Mouse (Mus musculus) splenic B cell, adult 2 months (primary cell): ENCODE data around the gene Dctpp1.
A peak's percentile ranks its signal among the peaks of the same experiment; 100 is the strongest.

Source experiments
- DNase-seq: peaks from one replicate; pipeline ENCODE4 v3.0.0-alpha.2; 2011; ENCODE audit warnings: low read depth, low spot score
- H3K27me3 ChIP-seq: 2 replicates; pipeline ENCODE4 v1.6.1; 2012; ENCODE audit warnings: mild to moderate bottlenecking, low read length, moderate library complexity, mixed read lengths; ENCODE audit not compliant: control insufficient read depth, poor library complexity, insufficient read depth, severe bottlenecking
- H3K36me3 ChIP-seq: 2 replicates; pipeline ENCODE4 v1.6.1; 2012; ENCODE audit warnings: mild to moderate bottlenecking, low read length, moderate library complexity, mixed read lengths; ENCODE audit not compliant: control insufficient read depth, poor library complexity, insufficient read depth, severe bottlenecking

Gene Dctpp1

DNA sequence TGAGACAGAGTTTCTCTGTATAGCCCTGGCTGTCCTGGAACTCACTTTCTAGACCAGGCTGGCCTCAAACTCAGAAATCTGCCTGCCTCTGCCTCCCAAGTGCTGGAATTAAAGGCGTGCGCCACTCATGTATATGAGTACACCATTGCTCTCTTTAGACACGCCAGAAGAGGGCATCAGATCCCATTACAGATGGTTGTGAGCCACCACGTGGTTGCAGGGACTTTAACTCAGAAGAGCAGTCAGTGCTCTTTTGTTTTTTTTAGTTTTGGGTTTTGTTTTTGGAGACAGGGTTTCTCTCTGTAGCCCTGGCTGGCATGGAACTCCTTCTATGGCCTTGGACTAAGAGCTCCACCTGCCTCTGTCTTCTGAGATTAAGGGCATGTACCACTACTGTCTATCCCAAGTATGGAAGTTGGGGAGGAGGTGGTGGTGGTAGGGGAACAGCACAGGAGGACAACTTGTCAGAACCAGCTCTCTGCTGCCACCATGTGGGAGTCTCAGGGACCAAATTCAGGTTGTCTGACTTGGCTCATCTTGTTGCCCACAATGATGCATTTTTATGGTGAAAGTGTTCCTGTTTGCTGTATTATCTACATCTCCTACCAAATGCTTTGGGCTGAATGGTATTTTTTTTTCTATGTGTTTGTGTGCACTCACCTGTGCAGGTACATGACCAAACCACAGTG lies 31.8 kb downstream of the Dctpp1 start:
- peak; percentile 92 for DNase-seq
- no peaks in the 10 kb centered on the region for H3K36me3 ChIP-seq
- no peaks in the 10 kb centered on the region for H3K27me3 ChIP-seq

DNA sequence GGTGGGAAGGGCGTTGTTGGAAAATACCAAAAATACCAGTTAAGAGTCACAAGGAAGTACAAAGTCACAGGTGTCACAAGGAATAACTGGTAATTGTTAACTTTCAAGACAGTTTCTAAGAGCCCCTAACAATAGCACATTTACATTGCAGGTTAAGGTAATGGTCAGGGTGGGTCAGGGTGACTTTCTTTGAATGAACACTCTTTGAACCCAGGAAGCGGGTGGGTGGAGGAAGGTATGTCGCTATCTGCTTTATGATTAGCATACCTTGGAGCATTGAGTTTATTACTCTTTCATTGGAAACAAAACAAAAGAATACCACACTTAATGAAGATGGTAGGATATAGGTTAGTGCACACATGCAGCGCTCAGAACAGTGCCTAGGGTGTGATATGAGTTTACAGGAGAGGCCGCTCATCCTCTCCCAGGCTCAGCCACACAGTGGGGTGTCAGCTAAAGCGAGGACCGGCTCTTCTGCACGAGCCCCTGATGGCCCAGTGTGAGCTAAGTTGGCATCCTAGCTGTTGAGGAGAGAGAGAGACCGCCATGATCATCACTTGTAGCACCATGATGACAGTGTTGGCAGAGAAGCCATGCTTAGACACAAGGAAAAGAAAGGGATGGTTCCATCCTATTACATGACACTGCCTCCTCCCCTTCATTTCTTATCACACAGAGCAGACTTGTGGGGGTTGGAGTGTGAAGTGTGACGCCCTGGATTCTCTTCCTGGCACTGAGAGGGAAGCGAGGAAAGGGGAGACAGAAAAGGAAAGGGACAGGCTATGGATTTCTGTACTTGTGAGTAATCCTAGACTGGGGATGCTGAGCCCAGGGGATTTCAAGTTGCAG lies 35.1 kb downstream of the Dctpp1 start:
- no peak for DNase-seq
- Histone ChIP-seq H3K36me3 (no peaks in the 10 kb centered on the region), H3K27me3 (no peaks in the 10 kb centered on the region)

DNA sequence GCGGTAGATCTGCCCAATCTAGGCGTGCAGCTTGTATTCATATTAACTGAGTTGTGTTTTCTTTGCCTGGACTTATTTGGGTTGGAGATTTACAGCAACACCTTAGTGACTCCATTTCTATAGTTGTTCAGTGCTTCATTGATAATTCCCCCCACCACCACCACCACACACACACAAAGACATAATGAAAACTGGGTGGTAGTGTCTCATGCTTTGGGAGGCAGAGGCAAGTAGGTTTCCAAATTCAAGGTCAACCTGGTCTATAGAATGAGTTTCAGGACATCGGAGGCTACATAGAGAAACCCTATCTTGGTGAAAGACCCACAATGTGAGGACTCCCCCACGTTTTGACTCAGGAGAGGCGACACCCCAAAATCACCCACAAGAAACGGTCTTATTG lies 35.9 kb downstream of the Dctpp1 start:
- no peaks in the 10 kb centered on the region for H3K36me3 ChIP-seq
- H3K27me3 ChIP-seq = no peaks in the 10 kb centered on the region
- no peak for DNase-seq

DNA sequence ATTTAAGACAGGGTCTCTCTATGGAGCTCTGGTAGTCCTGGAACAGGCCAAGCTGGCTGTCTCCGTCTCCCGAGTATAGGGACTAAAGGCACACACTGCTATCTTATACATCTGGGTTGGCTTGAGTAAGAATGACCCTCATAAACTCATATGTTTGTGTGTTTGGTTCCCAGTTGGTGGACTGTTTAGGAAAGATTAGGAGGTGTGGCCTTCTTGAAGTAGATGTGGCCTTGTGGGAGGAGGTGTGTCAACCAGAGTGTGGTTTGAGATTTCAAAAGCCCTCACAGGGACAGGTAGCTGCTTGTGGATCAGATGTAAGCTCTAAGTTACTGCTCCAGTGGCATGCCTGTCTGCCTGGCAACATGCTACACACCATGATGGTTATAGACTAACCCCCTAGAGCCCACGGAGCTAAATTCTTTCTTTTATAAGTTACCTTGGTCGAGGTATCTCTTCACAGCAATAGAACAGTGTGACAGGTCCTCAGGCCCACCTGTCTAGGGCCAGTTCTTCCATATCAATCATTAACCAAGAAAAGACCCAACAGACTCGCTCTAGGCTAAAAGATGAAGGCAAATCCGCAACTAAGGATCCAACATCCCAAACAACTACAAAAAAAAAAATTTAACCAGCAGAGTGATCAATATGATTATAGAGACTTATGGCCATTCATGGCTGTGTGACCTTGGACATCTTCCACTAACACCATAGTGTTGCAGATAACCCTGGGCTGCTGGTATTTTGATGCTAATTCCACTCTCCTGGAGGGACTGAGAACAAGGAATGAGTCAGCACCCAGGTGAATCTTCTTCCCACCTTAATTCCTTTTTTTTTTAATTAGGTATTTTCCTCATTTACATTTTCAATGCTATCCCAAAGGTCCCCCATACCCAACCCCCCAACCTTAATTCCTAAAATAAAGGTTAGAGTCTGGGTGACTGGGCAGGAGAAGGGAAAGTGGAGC lies 36.7 kb downstream of the Dctpp1 start:
- Histone ChIP-seq H3K36me3 (no peaks in the 10 kb centered on the region), H3K27me3 (no peaks in the 10 kb centered on the region)
- no peak for DNase-seq

DNA sequence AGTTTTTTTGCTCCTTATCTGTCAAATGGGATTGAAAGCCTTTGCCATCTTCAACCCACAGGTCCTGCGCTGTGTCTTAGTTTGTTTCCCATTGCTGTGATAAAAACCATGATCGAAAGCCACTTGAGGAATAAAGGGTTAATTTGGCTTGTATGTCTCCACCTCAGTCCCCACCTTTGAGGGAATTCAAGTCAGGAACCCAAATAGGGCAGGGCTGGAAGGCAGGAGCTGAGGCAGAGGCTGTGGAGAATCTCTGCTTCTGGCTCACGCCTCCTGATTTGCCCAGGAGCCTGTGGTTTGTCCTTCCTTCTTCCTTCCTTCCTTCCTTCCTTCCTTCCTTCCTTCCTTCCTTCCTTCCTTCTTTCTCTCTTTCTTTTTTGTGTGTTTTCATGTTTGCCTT lies 37.4 kb downstream of the Dctpp1 start:
- no peaks in the 10 kb centered on the region for H3K36me3 ChIP-seq
- no peaks in the 10 kb centered on the region for H3K27me3 ChIP-seq
- no peak for DNase-seq

DNA sequence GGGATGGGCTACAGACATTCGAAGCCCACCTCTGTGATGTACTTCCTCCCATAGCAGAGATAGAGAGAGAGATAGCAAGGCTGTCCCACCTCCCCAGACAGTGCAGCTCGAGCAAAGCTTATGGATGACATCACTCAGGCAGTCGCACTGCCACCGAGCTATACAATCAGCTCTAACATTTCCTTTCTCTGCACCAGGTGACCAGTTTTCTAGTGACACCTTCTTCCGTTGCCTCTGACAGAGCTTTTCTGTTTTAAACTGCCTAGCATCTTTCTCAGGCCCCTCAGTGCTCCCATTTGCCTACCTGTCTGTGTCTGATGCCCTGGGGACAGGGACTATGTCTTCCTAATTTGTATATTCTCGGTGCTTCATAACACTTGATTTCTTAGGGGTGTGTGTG lies 40.1 kb downstream of the Dctpp1 start:
- Histone ChIP-seq H3K36me3 (no peaks in the 10 kb centered on the region; the same call in 1 of the 2 replicates), H3K27me3 (no peaks in the 10 kb centered on the region)
- DNase-seq = peak; percentile 25

DNA sequence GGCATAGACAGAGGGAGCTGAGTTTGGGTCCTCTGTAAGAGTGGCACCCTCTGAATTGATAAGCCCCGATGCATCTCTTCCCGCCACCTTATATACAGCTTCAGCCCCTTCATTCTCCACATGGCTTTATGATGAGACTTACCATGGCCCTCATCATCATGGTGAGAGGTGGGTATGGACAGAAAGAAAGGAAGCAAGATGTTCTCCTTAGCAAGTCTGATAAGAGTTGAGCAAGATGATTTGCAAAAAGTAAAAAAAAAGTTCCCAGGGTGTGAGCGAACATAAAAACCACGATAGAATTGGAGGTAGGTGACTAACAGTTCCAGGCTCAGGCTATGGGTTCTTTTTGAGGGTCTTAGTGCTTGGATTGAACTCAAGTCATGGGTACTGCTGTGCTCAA lies 41.8 kb downstream of the Dctpp1 start:
- no peak for DNase-seq
- H3K36me3 ChIP-seq = no peaks in the 10 kb centered on the region; the same call in 1 of the 2 replicates
- H3K27me3 ChIP-seq = no peaks in the 10 kb centered on the region

DNA sequence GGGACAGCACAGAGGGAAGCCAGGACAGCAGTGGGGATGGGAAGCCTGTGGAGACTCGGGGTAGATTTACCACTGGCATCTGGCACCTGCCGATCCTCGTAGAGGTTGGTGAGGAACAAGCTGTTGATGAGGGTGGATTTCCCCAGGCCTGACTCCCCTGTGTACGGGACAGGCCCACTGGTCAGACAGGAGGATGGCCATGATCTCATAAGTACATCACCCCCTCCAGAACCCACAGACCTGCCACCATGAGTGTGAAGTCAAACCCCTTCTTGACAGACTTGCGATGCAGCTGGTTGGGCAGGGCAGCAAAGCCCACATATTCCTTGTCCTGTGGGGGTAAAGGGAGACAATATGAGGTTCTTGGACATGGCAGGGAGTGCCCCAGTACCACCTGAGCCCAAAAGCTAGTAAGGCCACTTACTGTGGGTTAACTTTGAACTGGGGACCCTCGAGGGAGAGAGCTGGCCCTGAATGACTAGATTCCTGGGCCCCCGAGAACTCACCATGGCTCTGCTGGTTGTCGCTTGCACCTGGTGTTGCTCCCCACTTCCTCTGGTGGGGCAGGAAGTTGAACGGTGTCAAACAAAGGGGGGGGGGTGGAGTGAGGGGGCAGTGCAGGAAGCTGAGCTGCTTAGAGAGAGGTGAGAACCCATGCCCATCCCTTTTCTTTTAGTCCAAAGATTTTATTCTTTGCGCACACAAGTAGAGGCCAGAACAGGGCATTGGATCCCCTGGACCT lies 42.4 kb downstream of the Dctpp1 start:
- Histone ChIP-seq H3K27me3 (no peaks in the 10 kb centered on the region), H3K36me3 (no peaks in the 10 kb centered on the region; the same call in 1 of the 2 replicates)
- peak; percentile 75 for DNase-seq

DNA sequence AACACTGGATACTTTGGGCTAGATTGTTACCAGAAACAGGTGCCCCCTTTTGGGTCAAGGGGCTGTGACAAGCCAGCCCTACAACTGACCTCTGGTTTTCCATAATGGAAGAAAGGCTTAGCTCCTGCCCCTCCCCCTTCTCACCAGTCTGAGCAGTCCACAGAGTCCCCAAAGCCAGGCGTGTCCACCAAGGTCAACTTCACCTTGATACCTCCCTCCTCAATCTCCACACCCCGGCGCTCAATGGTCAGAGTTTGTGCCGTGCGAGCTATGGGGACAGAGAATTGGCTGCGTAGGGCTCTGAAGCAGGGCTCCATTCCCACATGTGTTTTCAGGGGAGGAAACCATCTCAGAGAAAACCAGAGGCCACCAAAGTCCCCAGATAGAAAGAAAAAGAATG lies 43.0 kb downstream of the Dctpp1 start:
- Histone ChIP-seq H3K36me3 (no peaks in the 10 kb centered on the region; the same call in 1 of the 2 replicates), H3K27me3 (no peaks in the 10 kb centered on the region)
- DNase-seq = no peak

DNA sequence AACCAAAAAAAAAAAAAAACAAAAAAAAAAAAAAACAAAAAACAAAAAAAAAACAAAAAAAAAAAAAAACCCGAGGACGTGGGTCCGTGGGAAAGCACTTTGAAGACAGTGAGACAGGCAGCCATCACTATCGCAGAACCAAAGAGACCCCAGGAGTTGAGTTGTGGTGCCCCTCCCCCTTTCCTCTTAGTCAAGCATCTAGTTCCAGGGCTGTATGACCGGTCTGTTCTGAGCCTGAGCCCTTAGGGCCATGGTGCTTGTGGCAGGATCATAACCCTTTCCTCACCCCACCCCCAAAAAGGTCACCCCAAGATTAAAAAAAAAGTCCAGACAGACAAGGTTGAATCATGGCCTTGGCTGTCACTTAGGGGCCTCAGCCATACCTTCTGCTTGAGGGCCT lies 44.2 kb downstream of the Dctpp1 start:
- no peaks in the 10 kb centered on the region for H3K27me3 ChIP-seq
- H3K36me3 ChIP-seq = no peaks in the 10 kb centered on the region; the same call in 1 of the 2 replicates
- DNase-seq = no peak

DNA sequence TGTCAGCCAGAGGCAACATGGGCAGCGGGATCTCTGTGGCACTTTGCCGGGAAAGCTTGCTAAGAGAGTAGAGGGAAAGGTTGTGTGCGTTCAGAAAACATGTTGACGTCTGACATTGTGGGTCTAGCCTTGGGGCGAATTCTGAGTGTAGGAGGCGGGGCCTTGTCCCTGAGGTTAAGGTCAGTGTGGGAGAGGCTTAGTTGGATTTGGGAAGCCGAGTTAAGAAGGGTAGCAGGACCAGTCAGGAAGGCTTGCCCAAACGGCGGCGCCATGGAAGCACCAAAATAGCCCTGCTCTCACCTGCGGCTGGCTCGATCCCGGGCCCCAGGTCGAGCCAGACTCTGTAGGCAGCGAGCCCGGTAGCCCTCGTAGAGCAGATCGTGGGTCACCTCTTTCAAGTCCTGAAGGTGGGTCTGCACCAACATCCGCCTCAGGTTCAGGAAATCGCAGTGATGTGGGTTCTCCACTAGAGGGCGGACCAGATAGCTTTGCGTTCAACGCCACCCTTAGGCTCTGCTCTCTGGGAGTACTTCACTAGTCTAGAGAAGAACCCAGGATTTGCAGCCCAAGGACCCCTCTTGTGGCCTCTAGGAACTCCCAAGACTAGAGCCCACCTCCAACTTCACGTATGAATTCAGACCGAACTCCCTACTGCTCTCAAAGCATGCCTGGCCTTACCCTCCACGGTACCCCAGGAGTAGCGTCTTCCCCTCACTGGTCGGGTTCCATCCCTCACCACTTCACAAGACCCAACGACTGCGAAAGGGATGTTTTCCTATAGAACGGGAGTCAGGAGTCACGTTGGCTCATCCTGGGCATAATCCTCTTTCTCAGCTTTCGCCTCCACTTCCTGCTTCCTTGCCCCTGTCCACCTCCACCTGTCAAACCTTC lies 45.3 kb downstream of the Dctpp1 start:
- H3K36me3 ChIP-seq = no peaks in the 10 kb centered on the region; the same call in 1 of the 2 replicates
- peak; percentile 83 for DNase-seq
- no peaks in the 10 kb centered on the region for H3K27me3 ChIP-seq

DNA sequence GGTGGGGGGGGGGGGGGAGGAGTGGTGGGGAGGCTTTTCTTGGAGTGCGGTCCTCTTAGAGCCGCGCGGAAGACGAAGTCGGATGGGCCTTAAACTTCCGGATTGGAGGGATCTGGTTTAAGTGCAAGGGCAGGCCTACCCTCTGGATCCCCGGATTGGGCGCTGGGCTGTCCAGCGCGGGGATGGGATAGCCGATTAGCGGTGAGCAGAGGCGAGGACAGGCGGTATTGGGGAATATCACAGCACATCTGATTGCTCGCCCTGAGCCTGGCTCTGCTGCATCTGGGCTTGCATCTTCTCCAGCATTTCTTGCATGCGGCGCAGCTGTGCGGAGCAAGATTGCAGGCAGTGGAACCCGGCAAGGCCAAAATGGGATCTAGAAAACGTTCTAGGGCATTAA lies 46.0 kb downstream of the Dctpp1 start:
- no peaks in the 10 kb centered on the region; the same call in 1 of the 2 replicates for H3K36me3 ChIP-seq
- no peak for DNase-seq
- no peaks in the 10 kb centered on the region for H3K27me3 ChIP-seq

DNA sequence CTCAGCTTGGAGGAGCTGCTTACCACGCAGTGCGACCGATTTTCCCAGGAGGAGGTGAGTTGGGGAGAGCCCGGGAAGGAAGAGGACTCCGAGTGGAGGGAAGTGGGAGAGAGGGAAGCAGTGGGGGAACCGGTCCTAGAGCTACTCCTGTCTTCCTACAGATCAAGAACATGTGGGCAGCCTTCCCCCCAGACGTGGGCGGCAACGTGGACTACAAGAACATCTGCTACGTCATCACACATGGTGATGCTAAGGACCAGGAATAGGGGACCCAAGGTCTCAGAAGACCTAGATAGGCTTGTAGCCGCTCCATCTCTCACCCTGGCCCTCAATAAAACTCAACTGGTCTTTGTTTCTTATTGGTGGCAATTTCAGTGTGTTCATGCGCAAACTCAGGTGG lies 46.6 kb downstream of the Dctpp1 start:
- DNase-seq = no peak
- H3K27me3 ChIP-seq = no peaks in the 10 kb centered on the region
- no peaks in the 10 kb centered on the region; the same call in 1 of the 2 replicates for H3K36me3 ChIP-seq
